Mouse (Mus musculus): ENCODE data around the gene Col5a2. TPM values are rescaled to one million over a fixed set of nuclear protein-coding genes. Genes with fewer than 3 reads are reported as not detected.

The Col5a2 gene
- total and polyA plus RNA-seq, 3 experiments = not detected

- Histone ChIP-seq H3K27ac (ENCODE audit: insufficient read depth, low read depth) (no peak overlapping the region), H3K4me2 (ENCODE audit: insufficient read depth, low read depth, poor library complexity, severe bottlenecking) (no peak overlapping the region), H3K9ac (ENCODE audit: insufficient read depth, low read depth) (no peak overlapping the region), H3K79me2 (replicated peaks; ENCODE audit: control insufficient read depth, extremely low read depth, insufficient read depth, poor library complexity, severe bottlenecking) (no peaks in the 10 kb centered on the region), H3K36me3 (replicated peaks in 1 of 2; ENCODE audit: control insufficient read depth in 1 of 2, insufficient read depth in 1 of 2, low read length in 1 of 2) (no peaks in the 10 kb centered on the region), H3K4me1 (ENCODE audit: control insufficient read depth in 1 of 2, insufficient read depth in 2 of 2) (no peaks in the 10 kb centered on the region), H3K4me3 (replicated peaks in 1 of 3; ENCODE audit: low read depth in 2 of 3, low read length in 2 of 3, poor library complexity in 1 of 3) (no peak overlapping the region), H3K27me3 (replicated peaks) (no peaks in the 10 kb centered on the region), H3K9me3 (replicated peaks; ENCODE audit: low read length) (no peaks in the 10 kb centered on the region)
- in situ Hi-C loops (cut with MboI; ENCODE audit: low pct_ligation_motif_present, low pct_unique_long_range_greater_than_20kb, low sequenced_read_pairs) (no loop called here), dilution Hi-C loops (cut with MboI; ENCODE audit: extremely low pct_ligation_motif_present, extremely low pct_unique_long_range_greater_than_20kb, low sequenced_read_pairs) (no loop called here)
- TF ChIP-seq PAX5 (IDR thresholded peaks at IDR 0.05; ENCODE audit: low read length) (no peak), JUND (conservative IDR thresholded peaks at IDR 0.05; ENCODE audit: low read depth, low read length) (no peak), UBTF (IDR thresholded peaks at IDR 0.05; ENCODE audit: low read depth, low read length) (no peak), ZKSCAN1 (IDR thresholded peaks at IDR 0.05; ENCODE audit: borderline replicate concordance, low read depth, low read length) (no peak), HCFC1 (IDR thresholded peaks at IDR 0.05; ENCODE audit: low read depth, low read length) (no peak), ZMIZ1 (IDR thresholded peaks at IDR 0.05; ENCODE audit: low read depth, low read length) (no peak), POLR2AphosphoS2 (IDR thresholded peaks at IDR 0.05; ENCODE audit: low read depth, low read length) (no peak), USF2 (conservative IDR thresholded peaks at IDR 0.05; ENCODE audit: low read depth, low read length) (no peak), JUN (IDR thresholded peaks at IDR 0.05; ENCODE audit: insufficient read depth, low read depth, low read length) (no peak), SMC3 (IDR thresholded peaks at IDR 0.05; ENCODE audit: low read depth, low read length) (no peak), TCF12 (IDR thresholded peaks at IDR 0.05; ENCODE audit: low read depth, low read length) (no peak), ZC3H11A (IDR thresholded peaks at IDR 0.05; ENCODE audit: low read depth, low read length) (no peak), RCOR1 (conservative IDR thresholded peaks at IDR 0.05; ENCODE audit: low read depth, low read length) (no peak), GABPA (IDR thresholded peaks at IDR 0.05; ENCODE audit: insufficient replicate concordance, low read depth, low read length) (no peak), IRF4 (IDR thresholded peaks at IDR 0.05; ENCODE audit: low read depth, low read length) (no peak), EP300 (IDR thresholded peaks at IDR 0.05; ENCODE audit: low read length) (no peak), MXI1 (IDR thresholded peaks at IDR 0.05; ENCODE audit: low read depth, low read length) (no peak), RAD21 (IDR thresholded peaks at IDR 0.05; ENCODE audit: low read depth, low read length) (no peak), NELFE (IDR thresholded peaks at IDR 0.05; ENCODE audit: low read depth, low read length) (no peak)
- no peak for DNase-seq (ENCODE audit: extremely low read depth)
Observed at GRCm38 (mm10) chr1:45419858-45420257, 83.2 kb downstream of the Col5a2 start.

- dilution Hi-C loops (cut with MboI; ENCODE audit: extremely low pct_ligation_motif_present, extremely low pct_unique_long_range_greater_than_20kb, low sequenced_read_pairs) = no loop called here
Observed at GRCm38 (mm10) chr1:45381866-45382265, 121.2 kb downstream of the Col5a2 start.

More at GRCm38 (mm10) chr1:45381866-45382265, 121.2 kb downstream of the Col5a2 start:
- Histone ChIP-seq H3K27ac (ENCODE audit: insufficient read depth, low read depth) (no peak overlapping the region), H3K36me3 (replicated peaks in 1 of 2; ENCODE audit: control insufficient read depth in 1 of 2, insufficient read depth in 1 of 2, low read length in 1 of 2) (no peaks in the 10 kb centered on the region), H3K4me3 (replicated peaks in 1 of 3; ENCODE audit: low read depth in 2 of 3, low read length in 2 of 3, poor library complexity in 1 of 3) (no peak overlapping the region), H3K9me3 (replicated peaks; ENCODE audit: low read length) (no peaks in the 10 kb centered on the region), H3K27me3 (replicated peaks) (no peaks in the 10 kb centered on the region), H3K4me1 (ENCODE audit: control insufficient read depth in 1 of 2, insufficient read depth in 2 of 2) (no peaks in the 10 kb centered on the region), H3K79me2 (replicated peaks; ENCODE audit: control insufficient read depth, extremely low read depth, insufficient read depth, poor library complexity, severe bottlenecking) (no peaks in the 10 kb centered on the region), H3K9ac (ENCODE audit: insufficient read depth, low read depth) (no peak overlapping the region), H3K4me2 (ENCODE audit: insufficient read depth, low read depth, poor library complexity, severe bottlenecking) (no peak overlapping the region)
- DNase-seq (ENCODE audit: extremely low read depth) = no peak
- TF ChIP-seq ZC3H11A (IDR thresholded peaks at IDR 0.05; ENCODE audit: low read depth, low read length) (no peak), E2F4 (IDR thresholded peaks at IDR 0.05; ENCODE audit: insufficient replicate concordance, low read depth, low read length) (no peak), UBTF (IDR thresholded peaks at IDR 0.05; ENCODE audit: low read depth, low read length) (no peak), RCOR1 (conservative IDR thresholded peaks at IDR 0.05; ENCODE audit: low read depth, low read length) (no peak), ZNF384 (IDR thresholded peaks at IDR 0.05; ENCODE audit: low read depth, low read length) (no peak), JUND (conservative IDR thresholded peaks at IDR 0.05; ENCODE audit: low read depth, low read length) (no peak), USF1 (IDR thresholded peaks at IDR 0.05; ENCODE audit: low read depth, low read length) (no peak), KAT2A (IDR thresholded peaks at IDR 0.05; ENCODE audit: insufficient replicate concordance, low read length) (no peak), IRF4 (IDR thresholded peaks at IDR 0.05; ENCODE audit: low read depth, low read length) (no peak), SIN3A (IDR thresholded peaks at IDR 0.05; ENCODE audit: low read length) (no peak), POLR2A (IDR thresholded peaks at IDR 0.05; ENCODE audit: low read depth, low read length) (no peak), TCF12 (IDR thresholded peaks at IDR 0.05; ENCODE audit: low read depth, low read length) (no peak), POLR2AphosphoS2 (IDR thresholded peaks at IDR 0.05; ENCODE audit: low read depth, low read length) (no peak), RAD21 (IDR thresholded peaks at IDR 0.05; ENCODE audit: low read depth, low read length) (no peak), GABPA (IDR thresholded peaks at IDR 0.05; ENCODE audit: insufficient replicate concordance, low read depth, low read length) (no peak), EP300 (IDR thresholded peaks at IDR 0.05; ENCODE audit: low read length) (no peak), CHD2 (IDR thresholded peaks at IDR 0.05; ENCODE audit: low read length) (no peak), CHD1 (IDR thresholded peaks at IDR 0.05; ENCODE audit: low read depth, low read length) (no peak), BHLHE40 (IDR thresholded peaks at IDR 0.05; ENCODE audit: low read depth, low read length) (no peak), MYC (IDR thresholded peaks at IDR 0.05; ENCODE audit: low read depth, low read length) (no peak)
- in situ Hi-C loops (cut with MboI; ENCODE audit: low pct_ligation_motif_present, low pct_unique_long_range_greater_than_20kb, low sequenced_read_pairs) = no loop called here
